8 mouse cellular contexts compared by ENCODE assay signal in genomic region chr6:144045503-144045902, GRCm38 (mm10).
DNase-seq lines count a peak whose midpoint lies in the region; ATAC-seq and TF ChIP-seq lines count a peak whose summit lies in the region.

No protein-coding gene starts in this region.

- TF ChIP-seq CTCF in intestine, postnatal 0 days (IDR thresholded peaks at IDR 0.05; ENCODE audit: low read depth) = no peak

- intact Hi-C loops in heart, postnatal 10 days (cut with DNase I) = no loop called here

- H3K4me3 ChIP-seq in heart, embryonic 12.5 days = no peak overlapping the region
- no peak overlapping the region for H3K4me3 ChIP-seq in intestine, postnatal 0 days (ENCODE audit: low read depth, low read length)

- H3K27me3 ChIP-seq in heart, embryonic 12.5 days (replicated peaks) = no peaks in the 10 kb centered on the region
- H3K27me3 ChIP-seq in intestine, postnatal 0 days (replicated peaks; ENCODE audit: control insufficient read depth, insufficient read depth, low read length) = no peaks in the 10 kb centered on the region

- H3K4me1 ChIP-seq in heart, embryonic 12.5 days (replicated peaks) = peaks cover 14% of the 10 kb centered on the region
- H3K4me1 ChIP-seq in intestine, postnatal 0 days (replicated peaks; ENCODE audit: control insufficient read depth, insufficient read depth, low read length) = no peaks in the 10 kb centered on the region

- H3K4me2 ChIP-seq in heart, embryonic 12.5 days = no peak overlapping the region
- no peak overlapping the region for H3K4me2 ChIP-seq in intestine, postnatal 0 days (replicated peaks; ENCODE audit: low read depth)

- no peak overlapping the region for H3K27ac ChIP-seq in heart, embryonic 12.5 days (ENCODE audit: poor library complexity, severe bottlenecking)
- H3K27ac ChIP-seq in intestine, postnatal 0 days (ENCODE audit: low read depth, low read length) = no peak overlapping the region

- no peaks in the 10 kb centered on the region for H3K9me3 ChIP-seq in heart, embryonic 12.5 days (replicated peaks)
- no peaks in the 10 kb centered on the region for H3K9me3 ChIP-seq in intestine, postnatal 0 days (ENCODE audit: control insufficient read depth)

- DNase-seq in heart, postnatal 10 days = peak; percentile 8 to 28
- peak; percentile 13 for DNase-seq in cerebellum, adult 9-10 months
- DNase-seq in gonadal fat pad, adult 2 months (ENCODE audit: low read depth) = peak; percentile 26
- DNase-seq in lung, postnatal 36 days = peak; percentile 66
- no peak for DNase-seq in embryo, embryonic 10.5 days (ENCODE audit: low spot score)
- no peak for DNase-seq in embryo, embryonic 9.5 days (ENCODE audit: extremely low spot score)

- no peak overlapping the region for H3K9ac ChIP-seq in heart, embryonic 12.5 days
- H3K9ac ChIP-seq in intestine, postnatal 0 days (ENCODE audit: low read depth, low read length) = no peak overlapping the region

- WGBS in heart, embryonic 12.5 days = 62% methylated on average over 9 of the region's 9 CpGs
- 61% methylated on average over 9 of the region's 9 CpGs for WGBS in intestine, postnatal 0 days

- ATAC-seq in heart, embryonic 12.5 days (ENCODE audit: insufficient number of reproducible peaks, low FRiP score) = no peak
- ATAC-seq in intestine, postnatal 0 days = no peak

- no peaks in the 10 kb centered on the region for H3K36me3 ChIP-seq in heart, embryonic 12.5 days
- H3K36me3 ChIP-seq in intestine, postnatal 0 days (ENCODE audit: control insufficient read depth, insufficient read depth) = no peaks in the 10 kb centered on the region

Comparison
In these comparisons a context has a peak if more than half of its experiments do, and no peak if none do; other contexts are left out.
1. DNase-seq: peak in heart, postnatal 10 days (2 of 2), cerebellum, adult 9-10 months (single experiment), gonadal fat pad, adult 2 months (single experiment) and lung, postnatal 36 days (single experiment); none in embryo, embryonic 10.5 days (single experiment) and embryo, embryonic 9.5 days (single experiment).